Mouse (Mus musculus) fat pad, adult 2 months (tissue): Measurements from ENCODE around the gene Ccnl2.

Experiments used
- DNase-seq: peaks from one replicate; pipeline ENCODE4 v3.0.0-alpha.2; 2011; ENCODE audit warnings: low read depth, low spot score; ENCODE audit errors: extremely low read depth

Ccnl2 gene

GRCm38 (mm10) chr4:155863001-155863400, 50.7 kb downstream of the Ccnl2 start, which contains the start of gene Tas1r3:
Tas1r3 (minus strand) TSS chr4:155863362.
- no peak for DNase-seq

GRCm38 (mm10) chr4:155868614-155869298, 56.5 kb downstream of the Ccnl2 start:
- DNase-seq: no peak

- DNase-seq: no peak
These were observed 57.2 kb downstream of the Ccnl2 start, which contains the start of the genes Cptp and Ints11 for GRCm38 (mm10) chr4:155869317-155870033. Cptp (minus strand) TSS chr4:155869440. Ints11 (plus strand) TSS chr4:155869546.

GRCm38 (mm10) chr4:155871404-155871803, 59.1 kb downstream of the Ccnl2 start:
- no peak for DNase-seq
